Mouse (Mus musculus) left cerebral cortex, adult 11 months (tissue): ENCODE measurements around the gene Gm49510.

Experiments used
- DNase-seq: peaks from one replicate; pipeline ENCODE4 v3.0.0; 2022; ENCODE audit warnings: low spot score

Gene Gm49510

DNA sequence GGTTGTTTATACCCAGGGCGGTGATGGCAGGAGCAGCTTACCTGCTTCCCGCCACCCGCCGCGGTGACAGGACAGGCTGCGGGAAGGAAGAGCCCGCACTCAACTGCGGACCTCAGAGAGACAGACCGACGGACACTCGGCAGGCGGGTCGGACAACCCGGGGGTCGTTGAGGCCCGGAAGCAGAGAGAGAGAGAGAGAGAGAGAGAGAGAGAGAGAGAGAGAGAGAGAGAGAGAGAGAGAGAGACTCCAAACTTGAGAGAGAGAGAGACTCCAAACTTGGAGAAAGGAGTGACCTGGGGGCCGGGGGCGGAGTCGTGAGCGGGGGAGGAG, at the start of gene Gm49510:
Gene Gm49510 (plus strand): TSS at position 259 of the 331 bp plus-strand sequence.
- DNase-seq: no peak

DNA sequence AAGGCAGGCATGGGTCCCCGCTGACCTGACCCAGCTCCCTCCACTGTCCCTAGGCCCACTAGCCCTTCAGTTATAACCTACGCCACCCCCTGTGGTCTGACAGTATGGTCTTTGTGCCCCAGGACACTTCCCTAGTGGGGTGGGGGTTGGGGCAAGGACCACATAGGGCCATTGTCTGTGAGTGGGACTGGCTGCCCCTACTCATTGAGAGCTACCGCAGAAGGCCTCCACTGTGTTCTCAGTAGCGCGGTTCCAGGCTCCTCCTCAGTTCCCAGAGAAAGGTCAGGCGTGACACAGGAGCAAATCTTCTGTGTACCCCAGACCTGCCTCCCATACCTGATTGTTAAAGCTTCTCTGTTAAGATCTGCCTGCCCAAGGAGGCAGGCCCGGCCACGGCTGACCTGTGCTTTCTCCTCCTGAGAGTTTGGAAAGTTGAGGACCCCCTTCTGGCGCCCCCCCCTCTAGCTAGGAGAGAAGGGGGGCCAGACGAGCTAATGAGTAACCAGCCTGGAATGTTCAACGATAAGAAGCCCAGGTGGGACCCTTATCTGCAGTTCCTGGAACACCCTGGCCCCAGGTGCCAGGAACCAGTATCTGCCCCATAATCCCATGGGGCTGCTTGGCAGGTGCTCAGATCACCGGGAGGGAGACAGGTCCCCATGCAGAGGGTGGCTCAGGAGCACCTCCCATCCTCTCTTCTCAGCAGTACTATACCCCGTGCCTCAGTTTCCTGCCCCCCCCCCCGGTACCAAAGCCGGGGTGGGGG, 49.2 kb upstream of the Gm49510 start:
- no peak for DNase-seq

DNA sequence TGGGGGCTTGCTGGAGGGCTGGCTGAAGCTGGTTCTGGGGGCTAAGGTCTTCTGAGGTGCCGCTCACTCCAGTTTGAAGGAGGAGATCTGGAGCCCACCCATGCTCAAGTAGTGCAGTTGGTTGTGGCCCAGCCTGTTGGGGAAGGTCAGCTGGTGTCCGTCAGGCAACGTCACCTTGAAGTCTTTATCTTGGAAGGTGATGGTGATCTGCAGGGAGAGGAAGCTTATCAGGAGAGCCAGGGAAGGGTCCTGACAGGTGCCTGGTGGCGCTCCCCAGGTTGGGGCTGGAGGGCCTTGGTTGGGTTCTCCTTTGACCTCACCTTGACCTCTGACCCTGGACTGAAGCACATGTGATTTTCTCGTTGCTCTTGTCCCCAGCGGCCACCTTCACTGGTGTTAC, 48.5 kb upstream of the Gm49510 start:
- no peak for DNase-seq

DNA sequence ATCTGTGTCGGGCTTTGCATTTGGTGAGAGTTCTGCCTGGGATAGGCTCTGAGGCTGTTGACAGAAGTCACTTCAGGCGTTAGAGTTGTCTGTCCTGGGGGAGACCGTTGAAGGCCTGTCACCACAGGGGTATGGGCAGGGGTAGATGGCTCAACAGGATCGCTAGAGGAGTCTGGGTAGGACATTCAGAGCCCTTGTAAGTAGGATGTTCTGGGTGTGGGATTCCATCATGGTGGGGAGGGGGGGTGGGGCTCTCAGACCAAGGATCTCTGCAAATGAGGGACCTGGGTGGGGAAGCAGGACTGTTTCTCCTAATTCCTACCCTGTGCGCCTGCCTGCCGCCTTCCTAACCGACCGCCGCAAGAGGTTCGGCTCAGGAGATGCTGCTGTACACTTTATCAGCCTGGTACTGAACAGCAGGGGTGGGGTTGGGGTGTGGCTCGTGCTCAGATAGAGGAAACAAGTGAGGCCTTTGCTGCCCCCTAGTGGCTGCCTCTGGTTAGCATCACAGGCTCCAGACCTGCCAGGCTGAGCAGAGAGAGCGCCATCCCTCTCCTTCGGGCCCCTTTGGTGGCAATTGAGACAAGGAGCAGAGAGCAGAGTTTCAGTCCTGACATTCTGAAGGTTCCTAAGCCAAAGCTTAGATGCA, 47.8 kb upstream of the Gm49510 start:
- DNase-seq: peak; percentile 84

DNA sequence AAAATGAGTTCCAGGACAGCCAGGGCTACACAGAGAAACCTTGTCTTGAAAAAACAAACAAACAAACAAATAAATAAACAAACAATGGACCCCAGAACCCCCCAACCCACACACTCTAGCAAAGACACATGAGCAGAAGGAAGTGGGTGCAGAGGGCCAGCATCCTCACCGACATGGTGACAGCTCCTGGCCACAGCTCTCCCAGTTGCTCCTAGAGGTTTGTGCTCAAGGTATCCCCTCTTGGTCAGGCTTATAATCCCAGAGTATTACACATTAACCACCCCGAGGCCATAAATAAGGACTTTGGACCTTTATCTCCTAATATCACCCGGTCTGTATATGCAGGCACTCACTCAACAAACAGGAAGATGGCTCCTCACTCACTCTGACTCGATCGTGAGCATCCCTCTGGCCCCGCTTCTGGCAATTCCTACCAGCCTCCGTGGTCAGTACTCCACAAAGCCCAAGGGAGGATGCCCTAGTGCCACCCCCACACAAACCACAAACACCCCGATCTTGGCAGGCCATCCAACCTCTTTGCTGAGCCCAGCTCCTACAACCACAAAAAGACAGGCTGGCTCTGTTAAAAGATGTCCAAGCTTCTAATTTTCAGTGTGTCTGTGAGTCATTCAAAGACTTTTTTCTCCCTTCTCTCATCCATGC, 44.0 kb upstream of the Gm49510 start, which contains the start of gene Lgals2:
Gene Lgals2 (minus strand): TSS at position 227 of the 663 bp plus-strand sequence.
- DNase-seq: no peak

DNA sequence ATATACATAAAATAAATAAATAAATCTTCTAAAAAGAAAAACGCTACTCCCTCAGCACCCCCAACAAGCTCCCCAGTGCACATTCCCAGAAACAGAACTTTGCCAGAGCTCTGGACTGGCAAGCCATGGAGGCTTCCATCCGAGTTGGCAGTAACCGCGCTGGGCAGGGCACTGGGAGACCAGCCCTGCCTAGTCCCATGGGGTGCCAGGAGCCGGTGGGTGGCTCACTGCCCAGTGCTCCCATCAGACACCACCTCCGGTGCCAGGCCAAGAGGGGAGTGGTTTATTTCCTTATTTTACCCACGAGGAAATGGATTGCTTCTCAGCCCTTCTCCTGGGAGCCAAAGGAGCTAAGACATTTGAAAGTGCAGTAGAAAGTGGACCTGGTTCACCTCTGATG, 42.5 kb upstream of the Gm49510 start:
- DNase-seq: no peak

DNA sequence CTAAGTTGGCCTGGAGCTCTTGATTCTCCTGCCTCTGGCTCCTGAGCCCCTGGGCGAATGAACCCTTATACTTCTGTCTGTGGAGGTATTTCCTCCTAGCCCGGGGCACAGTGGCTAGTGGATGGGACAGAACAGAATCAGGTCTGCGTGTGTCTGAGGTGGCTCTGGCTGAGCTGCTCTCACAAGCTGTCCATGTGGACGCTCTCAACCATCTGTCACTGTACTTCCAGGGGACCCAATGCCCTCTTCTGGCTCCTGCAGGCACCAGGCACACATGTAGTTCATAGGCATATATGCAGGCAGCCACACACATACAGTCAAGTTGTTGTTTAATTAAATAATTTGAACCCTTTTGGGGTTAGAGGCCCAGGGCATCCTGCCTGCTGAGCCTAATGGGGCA, 40.2 kb upstream of the Gm49510 start:
- DNase-seq: no peak

DNA sequence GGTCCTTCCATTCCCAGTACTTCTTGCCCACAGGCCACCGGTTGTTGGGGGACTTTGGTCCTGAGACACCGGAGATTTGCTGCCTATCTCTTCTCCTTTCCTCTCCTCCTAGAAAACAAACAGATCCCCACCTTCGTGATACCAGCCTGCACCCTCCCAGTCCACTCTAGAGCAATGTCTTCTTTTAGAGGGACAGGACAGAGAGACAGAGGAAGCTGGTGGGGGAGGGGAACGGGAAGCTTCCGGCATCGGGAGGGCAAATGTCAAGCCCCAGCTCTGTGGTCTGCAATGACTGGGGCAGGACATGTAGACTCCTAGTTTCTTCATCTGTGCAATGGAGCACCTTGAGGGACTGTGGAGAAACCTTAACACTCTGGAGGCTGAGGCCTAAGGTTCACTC, 39.8 kb upstream of the Gm49510 start:
- DNase-seq: no peak

DNA sequence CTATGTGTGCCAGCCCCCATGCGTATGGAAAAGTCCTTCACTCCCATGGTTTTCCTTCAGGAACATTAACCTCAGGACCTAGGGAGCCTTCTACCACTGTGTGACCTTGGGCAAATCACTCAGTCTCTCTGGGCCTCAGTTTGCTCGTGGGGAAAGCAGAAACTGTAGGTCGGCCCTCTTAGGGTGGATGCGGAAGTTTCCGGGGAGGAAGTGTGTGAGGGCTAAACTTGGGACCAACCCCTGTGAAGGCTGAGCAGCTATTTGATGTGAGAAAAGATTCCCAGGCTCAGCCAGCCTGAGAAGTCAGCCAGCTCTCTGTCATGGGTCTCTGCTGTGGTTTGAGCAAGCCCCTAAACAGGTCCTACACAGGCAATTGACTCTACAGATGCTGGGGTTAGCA, 37.2 kb upstream of the Gm49510 start:
- no peak for DNase-seq

DNA sequence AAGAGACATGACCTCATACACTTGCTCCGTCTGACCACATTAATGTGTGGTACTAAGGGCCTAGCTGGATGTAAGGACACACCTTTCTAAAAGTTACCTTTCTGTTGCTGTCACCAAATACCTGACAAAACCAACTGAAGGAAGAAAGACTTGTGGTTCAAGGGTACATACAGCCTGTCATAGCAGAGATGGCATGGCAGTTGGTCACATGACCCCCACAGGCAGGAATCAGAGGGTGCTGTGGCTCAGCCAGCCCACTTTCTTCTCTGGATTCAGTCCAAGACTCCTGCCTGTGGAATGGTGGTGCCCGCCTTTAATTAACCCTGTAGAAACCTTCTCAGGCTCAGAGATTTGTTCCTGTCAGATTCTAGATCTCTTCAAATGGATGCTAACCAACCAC, 36.3 kb upstream of the Gm49510 start:
- no peak for DNase-seq

DNA sequence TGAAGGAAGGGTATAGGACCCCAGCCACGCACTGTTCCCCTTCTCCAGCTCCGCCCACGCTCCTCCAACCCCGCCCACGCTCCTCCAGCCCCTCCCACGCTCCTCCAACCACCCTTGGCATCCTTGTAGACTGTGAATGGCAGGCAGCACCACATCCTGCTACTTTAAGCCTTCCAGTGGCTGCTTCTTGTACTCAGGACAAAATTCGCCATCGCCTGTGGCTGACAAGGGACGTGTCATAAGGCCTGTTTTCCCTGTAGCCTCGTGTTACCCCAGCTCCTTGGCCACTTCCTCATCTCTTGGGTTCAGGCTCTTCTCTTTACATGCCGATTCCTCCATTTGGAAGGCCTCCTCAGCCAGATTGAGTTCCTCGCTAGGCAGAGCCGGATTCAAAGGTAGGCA, 35.6 kb upstream of the Gm49510 start:
- DNase-seq: no peak

DNA sequence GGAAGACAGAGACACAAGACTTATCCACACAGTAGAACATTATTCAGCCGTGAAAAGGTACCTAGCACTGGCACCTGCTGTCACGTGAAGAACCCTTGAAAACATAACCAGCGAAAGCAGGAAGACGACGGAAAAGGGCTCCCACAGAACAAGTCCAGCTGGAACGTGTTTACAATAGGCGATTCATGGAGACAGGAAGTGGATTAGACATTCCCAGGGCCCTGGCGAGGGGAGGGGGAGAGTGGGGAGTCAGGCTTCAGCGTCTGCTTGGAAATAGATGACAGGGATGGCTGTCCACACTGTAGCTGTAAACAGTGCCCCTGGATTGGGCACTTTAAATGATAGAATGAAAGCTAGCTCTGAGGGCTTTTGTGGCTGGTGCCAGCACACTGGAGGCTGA, 31.1 kb upstream of the Gm49510 start:
- no peak for DNase-seq

DNA sequence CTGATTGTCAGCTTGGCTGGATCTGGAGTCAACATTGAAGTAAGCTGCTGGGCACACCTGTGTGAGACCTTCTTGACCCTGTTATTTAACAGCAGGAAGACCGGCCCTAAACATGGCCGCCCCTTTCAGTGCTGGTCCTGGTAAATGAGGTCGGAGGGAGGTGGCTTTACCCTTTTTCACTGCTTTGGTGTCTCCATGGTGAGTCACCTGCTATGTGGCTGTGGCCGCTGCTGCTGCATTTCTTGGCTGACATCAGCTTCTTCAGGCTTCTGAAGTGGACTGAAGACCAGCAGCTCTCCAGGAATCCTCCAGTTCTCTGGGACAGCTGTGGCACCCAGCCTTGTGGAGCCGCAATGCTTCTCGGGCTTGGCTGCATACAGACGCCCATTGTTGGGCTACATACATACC, 30.6 kb upstream of the Gm49510 start:
- DNase-seq: no peak

DNA sequence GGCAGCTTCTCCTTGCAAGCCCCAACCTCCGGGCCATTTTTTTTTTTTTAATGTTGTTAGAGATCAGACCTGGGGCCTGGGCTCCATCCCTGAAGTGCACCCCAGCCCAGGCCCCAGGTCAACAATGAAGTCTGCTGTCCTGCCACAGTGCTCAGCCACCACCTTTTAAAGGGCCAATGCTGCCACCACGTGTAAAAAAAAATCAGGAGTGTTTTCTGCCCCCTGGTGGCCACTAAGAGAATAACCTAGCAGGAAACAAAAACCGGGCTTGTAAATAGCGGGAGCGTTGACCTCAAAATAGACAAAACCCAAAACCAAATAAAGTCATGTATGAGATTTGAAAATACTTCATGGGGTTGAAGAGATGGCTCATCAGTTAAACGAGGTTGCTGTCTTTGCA, 29.7 kb upstream of the Gm49510 start:
- no peak for DNase-seq

DNA sequence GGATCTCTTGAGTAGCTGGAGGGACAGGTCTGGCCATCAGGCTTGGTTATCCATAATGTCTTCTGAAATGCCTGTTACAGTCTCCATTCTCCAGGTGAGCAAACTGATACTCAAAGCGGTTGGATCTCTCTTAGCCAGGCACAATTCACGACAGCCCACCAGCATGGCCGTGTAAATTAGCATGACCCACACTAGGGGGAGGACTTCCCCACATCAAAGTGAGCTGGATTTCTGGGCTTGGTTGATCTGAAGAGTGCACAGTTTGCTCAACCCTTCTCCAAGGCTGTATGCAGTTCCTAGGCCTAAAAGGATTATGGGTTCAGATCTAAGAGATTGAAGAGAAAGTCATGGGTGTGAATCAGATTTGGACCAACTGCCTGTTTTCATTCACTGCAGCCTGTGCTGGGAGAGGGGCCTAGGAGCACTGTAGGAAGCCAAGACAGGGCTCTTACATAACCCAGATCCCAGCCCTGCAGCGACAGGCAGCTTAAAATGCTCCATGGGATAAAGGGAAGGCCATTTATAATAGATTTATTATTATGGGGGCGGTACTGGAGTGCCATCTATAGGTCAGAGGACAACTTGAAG, 27.4 kb upstream of the Gm49510 start:
- no peak for DNase-seq

DNA sequence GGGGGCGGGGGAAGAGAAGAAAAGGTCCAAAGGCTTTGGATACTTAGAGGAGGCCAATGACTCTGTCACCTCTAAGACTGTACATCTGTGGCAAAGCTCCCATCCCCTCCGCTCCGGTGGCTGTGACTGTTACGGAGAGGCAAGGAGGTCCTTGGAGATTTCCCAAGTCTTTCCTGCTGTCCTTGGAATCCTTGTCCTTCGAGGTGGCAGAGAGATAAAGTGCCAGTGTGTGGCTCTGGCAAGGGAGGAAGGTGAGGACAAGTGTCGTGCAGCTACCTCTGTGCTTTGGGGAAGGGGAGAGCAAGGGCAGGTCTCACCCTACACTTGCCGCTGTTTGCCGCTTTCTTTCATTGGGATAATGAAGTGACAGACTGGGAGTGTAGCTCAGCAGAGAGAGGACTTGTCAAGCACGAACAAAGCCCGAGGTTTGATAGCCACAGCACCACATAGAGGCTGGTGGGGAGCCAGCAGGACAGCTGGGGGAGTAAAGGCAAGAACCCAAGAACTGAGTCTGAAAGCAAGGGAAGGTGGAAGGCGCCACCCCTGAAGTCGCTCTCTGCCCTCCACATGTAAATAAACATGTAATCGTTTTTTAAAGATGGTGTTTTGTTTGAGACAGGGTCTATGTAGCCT, 25.5 kb upstream of the Gm49510 start:
- no peak for DNase-seq

DNA sequence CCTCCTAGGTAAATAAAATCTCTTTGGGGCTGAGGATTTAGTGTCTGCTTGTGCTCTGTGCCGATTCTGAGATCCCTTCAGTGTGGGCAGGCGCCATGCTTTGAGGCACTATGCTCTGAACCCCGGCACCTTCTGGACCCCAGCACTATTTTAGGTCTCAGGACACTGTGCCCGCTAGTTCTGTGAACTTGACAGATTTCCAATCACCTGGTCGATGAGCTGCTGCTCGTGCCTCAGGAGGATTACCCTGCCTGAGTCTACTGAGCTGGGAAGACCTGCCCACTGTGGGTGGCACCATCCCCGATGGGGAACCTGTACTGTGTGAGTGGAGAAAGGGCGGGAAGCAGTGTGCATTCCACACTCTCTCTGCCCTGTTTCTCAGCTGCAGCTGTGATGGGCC, 24.5 kb upstream of the Gm49510 start:
- DNase-seq: no peak

DNA sequence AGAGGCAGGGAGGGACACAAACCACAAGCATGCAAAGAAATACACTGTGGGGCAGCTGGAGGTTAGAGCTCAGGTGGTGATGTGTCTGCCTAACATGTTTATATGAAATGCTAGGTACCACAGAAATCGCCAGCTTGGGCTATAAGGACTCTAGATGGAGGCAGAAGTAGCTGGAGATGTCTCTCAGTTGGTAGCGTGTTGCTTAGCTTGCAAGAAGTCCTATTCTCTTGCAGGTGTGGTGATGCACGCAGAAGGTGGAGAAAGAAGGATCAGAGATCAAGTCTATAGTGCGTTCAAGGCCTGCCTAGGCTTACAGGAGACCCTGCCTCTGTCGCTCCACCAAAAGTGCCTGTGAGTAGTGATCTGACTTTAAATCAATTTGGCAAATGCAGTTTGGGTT, 23.9 kb upstream of the Gm49510 start:
- DNase-seq: no peak

DNA sequence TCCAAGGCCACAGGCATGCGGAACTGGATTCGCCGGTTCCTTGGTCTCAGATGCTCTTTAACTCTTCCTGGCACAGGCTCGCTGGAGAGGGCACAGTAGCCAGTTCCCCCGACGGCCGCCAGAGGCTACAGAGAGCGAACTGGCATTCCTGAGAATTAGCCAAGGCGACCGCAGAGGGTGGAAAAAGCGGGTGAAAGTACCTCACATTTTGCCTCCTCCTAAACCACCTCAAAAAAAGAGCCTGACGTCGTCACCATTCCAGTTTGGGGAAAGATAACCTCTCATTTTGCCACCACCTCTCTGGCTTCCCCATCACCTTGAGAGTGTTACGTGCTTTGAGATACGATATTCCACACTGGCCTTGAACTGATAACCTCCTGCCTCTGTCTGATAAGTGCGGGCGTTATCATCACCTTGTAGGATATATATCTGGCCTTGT, 23.2 kb upstream of the Gm49510 start:
- peak; percentile 57 for DNase-seq

DNA sequence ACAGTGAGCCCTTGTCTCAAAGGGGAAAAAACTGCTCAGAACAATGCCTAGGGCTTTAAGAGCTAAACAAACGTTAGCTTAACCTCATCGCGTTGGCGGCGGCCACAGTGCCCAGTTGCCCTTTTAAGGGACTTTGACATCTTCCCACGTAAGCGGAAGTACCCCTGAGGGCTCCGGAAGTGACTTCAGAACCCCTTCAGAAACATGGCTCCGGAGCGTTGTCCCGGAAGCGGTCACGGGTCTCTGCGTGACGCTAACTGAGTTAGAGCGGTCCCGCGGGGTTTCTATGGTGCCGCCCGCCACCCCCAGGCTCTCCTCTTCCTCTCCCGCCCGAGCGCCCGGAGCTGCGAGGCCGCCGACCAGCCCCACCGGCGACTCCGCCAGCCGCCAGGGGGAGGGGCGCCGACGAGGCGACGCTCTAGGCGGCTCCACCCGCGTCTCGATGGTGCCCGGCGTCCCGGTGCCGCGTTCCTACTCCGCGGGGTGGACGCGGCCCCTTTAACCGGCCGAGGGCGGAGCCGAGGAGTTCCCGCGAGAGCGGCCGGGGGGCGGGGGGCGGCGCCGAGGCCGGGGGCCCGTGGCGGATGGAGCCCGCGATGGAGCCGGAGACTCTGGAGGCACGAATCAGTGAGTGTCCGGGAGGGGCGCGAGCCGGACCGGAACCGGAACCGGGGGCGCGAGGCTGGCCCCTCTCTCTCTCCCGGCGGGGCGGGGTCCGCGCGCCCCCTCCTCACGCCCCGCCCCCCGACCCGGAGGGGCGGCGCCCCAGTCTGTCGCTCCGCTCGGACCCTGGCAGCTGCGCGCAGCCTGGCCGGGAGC, 22.3 kb upstream of the Gm49510 start, which contains the start of gene Gga1:
Gene Gga1 (plus strand): TSS at position 200 of the 819 bp plus-strand sequence.
- DNase-seq: peak; percentile 94

DNA sequence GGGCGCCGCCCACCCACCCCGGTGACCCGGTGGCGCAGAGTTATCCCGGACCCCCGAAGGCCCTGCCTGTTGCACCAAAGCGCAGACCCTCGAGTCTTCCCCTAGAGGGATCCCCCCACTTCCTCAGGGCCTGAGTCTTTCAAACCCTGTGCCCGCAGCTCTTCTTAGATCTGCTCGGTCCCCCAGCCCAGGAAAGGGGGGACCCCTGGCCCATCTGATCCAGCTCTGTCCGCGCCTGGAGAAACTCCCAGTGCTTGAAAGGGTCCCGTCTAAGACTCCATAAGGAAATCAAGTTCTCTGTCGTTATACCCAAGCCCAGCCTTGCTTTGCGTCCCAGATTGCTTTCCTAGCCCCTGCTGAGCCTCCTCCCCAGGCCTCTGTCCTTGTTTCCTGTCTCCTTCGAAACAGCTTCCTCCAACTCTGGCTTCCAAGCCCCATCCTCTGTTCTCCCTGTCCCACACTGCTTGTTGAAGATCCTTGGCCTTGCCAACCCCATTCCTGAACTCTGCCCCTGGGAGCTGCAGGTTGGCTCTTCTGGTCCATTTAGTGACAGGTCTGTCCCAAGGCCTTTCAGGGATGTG, 21.6 kb upstream of the Gm49510 start:
- no peak for DNase-seq
